Mouse (Mus musculus) stomach, embryonic 16.5 days (tissue): ENCODE results near the gene Dlat. TPM values are rescaled to one million over a fixed set of nuclear protein-coding genes. Genes with fewer than 3 reads are reported as not detected.
A peak's percentile ranks its signal among the peaks of the same experiment; 100 is the strongest.

ENCODE experiments used
- ATAC-seq: fragments of 200-750 bp; cut with Nextera tagmentation; 2 replicates; pipeline ENCODE4 v1.8.0; 2017; ENCODE audit warnings: moderate number of reproducible peaks, moderate TSS enrichment; ENCODE audit not compliant: insufficient read depth, low FRiP score
- H3K27ac ChIP-seq: fragments of 300-500 bp; sonication (generic); 2 replicates; pipeline ENCODE4 v1.5.1; 2014; ENCODE audit warnings: low read length
- H3K27me3 ChIP-seq: fragments of 300-500 bp; sonication (generic); 2 replicates; pipeline ENCODE4 v1.6.1; 2014; ENCODE audit warnings: low read length, control low read depth, mixed read lengths; ENCODE audit not compliant: control insufficient read depth, insufficient read depth
- H3K36me3 ChIP-seq: fragments of 300-500 bp; sonication (generic); 2 replicates; pipeline ENCODE4 v1.6.1; 2014; ENCODE audit warnings: low read length; ENCODE audit not compliant: control insufficient read depth, insufficient read depth
- H3K4me1 ChIP-seq: fragments of 300-500 bp; sonication (generic); 2 replicates; pipeline ENCODE4 v1.6.1; 2014; ENCODE audit warnings: low read length, control low read depth, mixed read lengths; ENCODE audit not compliant: control insufficient read depth, insufficient read depth
- H3K4me2 ChIP-seq: fragments of 300-500 bp; sonication (generic); 2 replicates; pipeline ENCODE4 v1.6.1; 2014; ENCODE audit warnings: low read depth, low read length, mixed read lengths
- H3K4me3 ChIP-seq: fragments of 300-500 bp; sonication (generic); replicated peaks from 2 replicates; pipeline ENCODE4 v1.5.1; 2014; ENCODE audit warnings: mild to moderate bottlenecking, low read length
- H3K9ac ChIP-seq: fragments of 300-500 bp; sonication (generic); 2 replicates; pipeline ENCODE4 v1.6.1; 2014; ENCODE audit warnings: low read length
- H3K9me3 ChIP-seq: fragments of 300-500 bp; sonication (generic); replicated peaks from 2 replicates; pipeline ENCODE4 v1.6.1; 2016; ENCODE audit warnings: low read length, control low read depth; ENCODE audit not compliant: control insufficient read depth
- WGBS: fragments of 180-500 bp; shearing (Covaris S2); extraction: QIAGEN DNeasy Blood & Tissue Kit; methylation state at CpG from one replicate; pipeline ENCODE4 v1.1.7; 2014; 5-methylcytosine and 5-hydroxymethylcytosine counted together
- polyA plus RNA-seq: library from polyadenylated mRNA; unstranded; fragments of >200 nt; fragmentation: Nextera tagmentation; extraction: Ambion mirVana; gene quantifications from 2 replicates; pipeline ENCODE4 v1.2.1, GENCODE M21; 2015

Gene Dlat
- polyA plus RNA-seq, 1 experiment from 2014 or later, result 49.8 TPM

DNA sequence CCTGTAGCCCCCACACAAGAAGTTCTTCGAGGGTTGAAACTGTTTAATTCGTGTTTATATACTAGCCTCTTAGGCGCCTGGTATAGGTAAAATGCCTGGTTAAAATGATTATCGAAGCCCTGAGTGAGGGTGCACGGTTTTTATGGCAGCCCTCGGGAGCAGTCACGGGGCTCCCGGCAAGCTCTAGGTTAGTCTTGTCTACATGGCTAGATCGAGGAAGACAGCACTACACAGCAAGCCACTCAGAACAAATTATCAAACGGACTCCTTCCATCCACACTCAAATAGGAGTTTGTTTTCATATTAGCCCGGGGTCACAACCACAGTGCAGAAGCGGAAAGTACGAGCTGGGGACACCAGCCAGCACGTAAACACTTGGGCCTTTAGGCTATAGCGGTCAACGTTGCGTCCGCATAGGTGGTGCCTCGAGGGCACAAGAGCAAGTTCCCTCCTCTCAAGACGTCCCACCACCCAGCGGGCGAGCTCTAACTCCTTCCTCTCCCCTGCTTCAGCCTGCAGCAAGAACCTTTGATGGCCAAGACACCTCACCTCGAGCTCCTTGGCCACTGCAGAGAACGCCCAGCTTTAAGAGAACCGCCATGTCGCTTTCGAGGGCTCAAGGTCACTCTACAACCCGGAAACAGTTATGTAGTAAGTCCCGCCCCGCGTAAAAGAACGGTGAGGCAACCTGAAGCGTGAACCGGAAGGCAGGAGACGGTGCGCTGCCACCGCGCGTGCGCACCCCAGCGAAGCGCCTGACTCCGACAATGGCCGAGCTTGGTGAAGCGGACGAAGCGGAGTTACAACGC, 56.2 kb downstream of the Dlat start, which contains the start of the genes Sdhd and Timm8b:
Gene Sdhd, minus strand, starts transcription at position 624 of the 809 bp plus-strand sequence.
Gene Timm8b, plus strand, starts transcription at position 722 of the 809 bp plus-strand sequence.
- H3K9ac ChIP-seq, result peak within 1 kb of the TSS; percentile 92
- H3K4me1 ChIP-seq, result peaks cover 15% of the 10 kb centered on the region
- WGBS, result under 1% methylated on average over 48 of the region's 48 CpGs
- ATAC-seq, result peak; percentile 97
- H3K27me3 ChIP-seq, result no peaks in the 10 kb centered on the region
- no peaks in the 10 kb centered on the region for H3K9me3 ChIP-seq
- peak within 1 kb of the TSS; percentile 82 for H3K4me3 ChIP-seq
- 0 out of 2 replicates have a peak, but pooled peaks cover 4% of the 10 kb centered on the region for H3K36me3 ChIP-seq
- H3K27ac ChIP-seq, result peak within 1 kb of the TSS; percentile 81
- H3K4me2 ChIP-seq, result peak within 1 kb of the TSS; percentile 94

DNA sequence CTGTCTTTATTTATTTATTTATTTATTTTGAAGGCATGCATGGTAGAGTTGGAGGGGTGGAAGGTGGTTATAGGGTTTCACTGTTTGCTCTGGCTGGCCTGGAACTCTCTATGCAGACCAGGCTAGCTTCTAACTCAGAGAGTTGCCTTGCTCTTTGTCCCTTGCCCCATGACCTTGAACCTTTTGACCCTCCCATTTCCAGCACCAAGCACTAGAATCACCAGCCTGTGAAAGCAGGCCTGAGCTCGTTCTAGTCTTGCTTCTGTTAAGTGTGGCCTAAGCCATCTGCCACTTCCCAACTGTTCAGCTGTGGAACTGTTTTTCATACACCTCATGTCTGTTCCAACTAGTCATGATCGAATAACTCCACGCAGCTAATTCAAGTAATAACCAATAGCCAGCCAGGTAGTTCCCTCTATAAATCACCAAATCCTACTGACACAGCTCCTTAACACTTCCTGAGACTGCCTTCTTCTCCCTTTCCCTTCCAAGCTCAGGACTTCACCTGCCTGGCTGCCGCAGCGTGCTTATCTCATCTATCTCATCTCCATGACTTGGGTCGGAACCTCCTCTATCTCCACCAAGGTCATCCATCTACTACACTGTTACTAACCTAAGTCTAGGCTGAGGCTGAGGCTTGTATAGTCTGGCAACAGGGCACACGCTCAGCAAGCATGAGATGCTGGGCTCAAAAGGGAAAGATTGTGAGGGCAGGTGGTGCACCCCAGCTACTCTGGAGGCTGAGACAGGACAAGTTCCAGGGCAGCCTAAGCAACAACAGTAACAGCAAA, 57.3 kb downstream of the Dlat start:
- Histone ChIP-seq H3K27me3 (no peaks in the 10 kb centered on the region), H3K4me2 (peak overlapping the region; percentile 94), H3K36me3 (peaks cover 7% of the 10 kb centered on the region), H3K9me3 (no peaks in the 10 kb centered on the region), H3K4me1 (peaks cover 15% of the 10 kb centered on the region), H3K27ac (no peak overlapping the region), H3K4me3 (peak overlapping the region; percentile 82), H3K9ac (peak overlapping the region; percentile 92)
- no peak for ATAC-seq
- 79% methylated on average over 7 of the region's 7 CpGs for WGBS

DNA sequence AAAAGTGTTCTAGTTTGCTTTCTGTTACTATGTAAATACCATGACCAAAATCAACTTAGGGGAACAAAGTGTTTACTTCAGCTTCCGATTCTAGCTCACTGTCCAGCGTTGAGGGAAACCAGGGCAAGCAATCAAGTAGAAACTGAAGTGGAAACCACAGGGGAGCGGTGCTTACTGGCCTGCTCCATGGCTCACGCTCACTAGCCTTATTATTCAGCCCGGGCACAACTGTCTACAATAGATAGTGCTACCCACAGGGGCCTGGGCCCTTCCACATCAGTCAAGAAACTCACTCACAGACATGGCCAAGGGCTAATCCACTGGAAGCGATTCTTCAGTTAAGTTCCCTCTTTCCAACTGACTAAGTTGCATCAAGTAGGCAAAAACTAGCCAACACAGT, 58.0 kb downstream of the Dlat start:
- no peak overlapping the region for H3K9ac ChIP-seq

DNA sequence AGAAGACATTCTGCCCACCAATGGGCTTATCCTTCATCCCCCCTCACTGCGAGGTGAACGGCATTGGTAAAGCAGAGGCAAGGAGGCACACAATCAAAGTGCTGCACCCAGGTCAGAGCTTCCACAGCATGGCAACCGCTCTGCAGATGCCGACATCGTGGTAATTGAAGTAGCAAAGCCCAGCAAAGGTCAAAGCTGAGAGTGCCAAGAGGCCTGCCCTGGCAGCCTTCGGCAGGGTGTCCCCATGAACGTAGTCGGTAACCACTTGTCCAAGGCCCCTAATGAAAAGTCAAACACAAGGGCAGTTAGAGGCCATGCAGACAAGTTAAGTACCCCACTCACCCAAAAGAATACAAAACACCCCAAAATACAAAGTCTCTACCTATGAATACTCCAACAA, 62.6 kb downstream of the Dlat start:
- H3K9me3 ChIP-seq, result no peaks in the 10 kb centered on the region
- 94% methylated on average over 8 of the region's 8 CpGs for WGBS
- no peak for ATAC-seq
- H3K9ac ChIP-seq, result no peak overlapping the region
- H3K36me3 ChIP-seq, result peaks cover 20% of the 10 kb centered on the region
- H3K27ac ChIP-seq, result no peak overlapping the region
- H3K27me3 ChIP-seq, result no peaks in the 10 kb centered on the region
- H3K4me1 ChIP-seq, result peaks cover under 1% of the 10 kb centered on the region; the same call in 1 of the 2 replicates
- H3K4me3 ChIP-seq, result no peak overlapping the region
- no peak overlapping the region for H3K4me2 ChIP-seq

More for the DNA sequence above, 58.0 kb downstream of the Dlat start:
- Histone ChIP-seq H3K36me3 (peaks cover 14% of the 10 kb centered on the region), H3K4me1 (peaks cover 15% of the 10 kb centered on the region), H3K4me2 (0 out of 2 replicates have a peak overlapping the region, but pooled peaks have one; percentile 94), H3K27ac (no peak overlapping the region), H3K27me3 (no peaks in the 10 kb centered on the region), H3K4me3 (no peak overlapping the region), H3K9me3 (no peaks in the 10 kb centered on the region)
- WGBS, result 80% methylated on average over 6 of the region's 6 CpGs
- no peak for ATAC-seq

DNA sequence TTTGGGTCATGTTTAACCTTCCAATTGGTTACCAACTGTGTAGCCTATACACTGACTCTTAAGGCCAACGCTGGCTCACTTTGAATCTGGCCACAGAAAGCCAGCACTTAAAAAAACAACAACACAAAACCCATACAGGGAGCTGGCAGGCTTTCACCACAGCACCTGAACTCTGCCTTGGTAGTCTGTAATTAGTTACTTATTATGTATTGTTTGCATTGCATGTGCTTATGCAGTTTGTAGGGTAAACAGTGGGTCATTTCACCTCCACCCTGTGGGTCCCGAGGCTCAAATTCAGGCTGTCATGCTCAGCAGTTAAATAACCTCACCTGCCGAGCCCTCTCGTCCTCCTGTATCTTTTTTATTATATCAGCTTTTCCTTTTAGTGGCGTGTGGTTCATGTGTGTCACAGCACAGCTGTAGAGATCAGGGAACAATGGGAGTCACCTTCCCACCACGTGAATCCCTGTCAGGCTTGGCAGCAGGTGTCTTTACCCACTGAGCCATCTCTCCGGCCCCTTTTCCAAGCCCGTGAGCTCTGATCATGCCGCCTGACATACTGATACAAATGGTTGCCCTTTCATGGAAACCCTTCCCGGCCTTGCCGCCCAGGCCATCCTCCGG, 64.7 kb downstream of the Dlat start:
- Histone ChIP-seq H3K9me3 (no peaks in the 10 kb centered on the region), H3K36me3 (peaks cover 20% of the 10 kb centered on the region), H3K4me3 (no peak overlapping the region), H3K4me2 (no peak overlapping the region), H3K27ac (peak overlapping the region; percentile 54), H3K4me1 (no peaks in the 10 kb centered on the region), H3K9ac (no peak overlapping the region), H3K27me3 (no peaks in the 10 kb centered on the region)
- peak; percentile 74 for ATAC-seq
- 58% methylated on average over 12 of the region's 12 CpGs for WGBS

DNA sequence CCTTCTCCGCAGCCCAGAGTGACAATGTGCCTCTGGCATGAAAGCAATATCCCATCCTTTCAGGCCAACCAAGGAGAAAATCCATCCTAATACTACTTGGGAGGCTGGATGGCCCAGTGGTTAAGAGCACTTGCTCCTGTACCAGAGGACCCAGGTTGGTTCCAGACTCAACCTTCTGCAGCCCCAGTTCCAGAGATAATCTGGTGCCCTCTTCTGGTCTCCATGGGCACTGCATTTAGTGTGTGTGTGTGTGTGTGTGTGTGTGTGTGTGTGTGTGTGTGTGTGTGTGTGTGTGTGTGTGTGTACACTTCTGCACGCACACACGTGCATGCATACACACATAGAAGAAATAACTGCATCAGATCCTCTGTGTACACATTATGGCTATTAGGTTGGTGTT, 66.0 kb downstream of the Dlat start:
- no peaks in the 10 kb centered on the region for H3K9me3 ChIP-seq
- no peaks in the 10 kb centered on the region for H3K27me3 ChIP-seq
- no peaks in the 10 kb centered on the region for H3K4me1 ChIP-seq
- ATAC-seq, result no peak
- H3K4me2 ChIP-seq, result no peak overlapping the region
- 85% methylated on average over 3 of the region's 3 CpGs for WGBS
- H3K4me3 ChIP-seq, result no peak overlapping the region
- H3K27ac ChIP-seq, result no peak overlapping the region
- no peak overlapping the region for H3K9ac ChIP-seq
- peaks cover 20% of the 10 kb centered on the region for H3K36me3 ChIP-seq

DNA sequence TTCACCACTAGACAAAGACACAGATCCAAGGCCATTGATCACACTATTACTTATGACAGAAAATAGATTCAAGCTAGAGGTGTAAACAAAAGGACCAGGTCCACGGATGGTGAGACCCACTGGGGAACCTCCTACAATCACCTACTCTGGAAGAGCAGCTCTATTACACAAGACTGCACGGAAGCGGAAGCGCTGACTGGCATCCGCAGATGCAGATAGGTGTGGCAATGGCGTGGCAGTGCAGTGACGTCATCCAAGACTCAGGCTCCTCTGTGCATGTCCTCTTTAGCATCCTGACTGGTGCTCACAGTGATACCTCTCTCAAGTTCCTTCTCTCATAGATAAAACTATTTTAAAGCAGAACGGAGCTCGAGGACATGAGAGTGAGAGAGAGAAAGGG, 66.6 kb downstream of the Dlat start:
- H3K4me3 ChIP-seq, result no peak overlapping the region
- ATAC-seq, result no peak
- WGBS, result 85% methylated on average over 9 of the region's 9 CpGs
- H3K4me1 ChIP-seq, result no peaks in the 10 kb centered on the region
- H3K4me2 ChIP-seq, result no peak overlapping the region
- peaks cover 20% of the 10 kb centered on the region for H3K36me3 ChIP-seq
- H3K27ac ChIP-seq, result no peak overlapping the region
- H3K9me3 ChIP-seq, result no peaks in the 10 kb centered on the region
- H3K9ac ChIP-seq, result no peak overlapping the region
- H3K27me3 ChIP-seq, result no peaks in the 10 kb centered on the region

DNA sequence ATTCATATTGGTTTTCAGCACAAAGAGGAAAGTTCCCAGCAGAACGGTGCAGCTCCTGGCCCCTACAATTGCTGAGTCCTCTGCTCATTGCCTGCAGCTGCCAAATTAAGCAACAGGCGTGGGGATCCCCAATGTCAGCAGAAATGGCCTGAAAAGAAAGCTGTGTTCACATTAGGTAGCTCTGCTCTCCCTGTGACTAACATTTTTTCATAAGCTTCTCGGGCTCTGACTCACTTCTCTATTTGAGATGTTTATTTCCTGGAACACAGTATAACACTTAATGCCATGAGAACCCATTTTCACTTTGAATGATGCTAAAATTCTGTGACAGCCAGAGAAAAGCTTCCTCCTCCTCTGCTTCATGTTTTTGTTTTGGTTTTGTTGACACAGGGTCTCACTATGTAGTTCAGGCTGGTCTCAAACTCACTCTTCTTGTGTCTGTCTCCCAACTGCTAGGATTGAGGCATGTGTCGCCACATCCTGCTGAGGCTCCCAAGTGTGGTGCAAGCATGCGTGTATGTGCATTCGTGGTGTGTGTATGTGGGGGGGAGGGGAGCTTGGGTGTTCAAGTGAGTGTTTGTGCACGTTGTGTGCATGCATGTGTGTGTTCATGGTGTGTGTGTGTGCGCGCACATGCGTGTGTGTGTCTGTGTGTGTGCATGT, 68.6 kb downstream of the Dlat start:
- H3K4me2 ChIP-seq, result no peak overlapping the region
- no peak overlapping the region for H3K4me3 ChIP-seq
- no peak; the same call in 1 of the 2 replicates for ATAC-seq
- no peak overlapping the region for H3K27ac ChIP-seq
- H3K27me3 ChIP-seq, result no peaks in the 10 kb centered on the region
- 70% methylated on average over 10 of the region's 10 CpGs for WGBS
- no peaks in the 10 kb centered on the region for H3K9me3 ChIP-seq
- H3K4me1 ChIP-seq, result peaks cover 6% of the 10 kb centered on the region; the same call in 1 of the 2 replicates
- no peak overlapping the region for H3K9ac ChIP-seq
- H3K36me3 ChIP-seq, result peaks cover 7% of the 10 kb centered on the region; the same call in 1 of the 2 replicates
